Mouse (Mus musculus) embryonic facial prominence, embryonic 11.5 days (tissue): ENCODE data around the gene Sema6d. TPM values are rescaled to one million over a fixed set of nuclear protein-coding genes. Genes with fewer than 3 reads are reported as not detected.
A peak's percentile ranks its signal among the peaks of the same experiment; 100 is the strongest.

Experiments used
- ATAC-seq: fragments of 200-750 bp; cut with Nextera tagmentation; replicated peaks from 2 replicates; pipeline ENCODE4 v1.8.0; 2017; ENCODE audit warnings: low read depth; ENCODE audit not compliant: insufficient number of reproducible peaks, low FRiP score, low TSS enrichment
- DNase-seq: peaks from one replicate; pipeline ENCODE4 v3.0.0-alpha.2; 2015; ENCODE audit warnings: low spot score
- H3K27ac ChIP-seq: fragments of 300-500 bp; sonication (generic); replicated peaks from 2 replicates; pipeline ENCODE4 v1.5.1; 2014; ENCODE audit warnings: mild to moderate bottlenecking, low read depth, low read length, control low read depth
- H3K27me3 ChIP-seq: fragments of 300-500 bp; sonication (generic); 2 replicates; pipeline ENCODE4 v1.6.1; 2014; ENCODE audit warnings: mild to moderate bottlenecking, low read length, moderate library complexity, mixed read lengths; ENCODE audit not compliant: control insufficient read depth, insufficient read depth
- H3K36me3 ChIP-seq: fragments of 300-500 bp; sonication (generic); replicated peaks from 2 replicates; pipeline ENCODE4 v1.6.1; 2014; ENCODE audit warnings: low read depth, mild to moderate bottlenecking, low read length, moderate library complexity, mixed read lengths; ENCODE audit not compliant: control insufficient read depth, insufficient read depth
- H3K4me1 ChIP-seq: fragments of 300-500 bp; sonication (generic); 2 replicates; pipeline ENCODE4 v1.6.1; 2014; ENCODE audit warnings: low read length, mixed read lengths; ENCODE audit not compliant: control insufficient read depth, insufficient read depth
- H3K4me2 ChIP-seq: fragments of 300-500 bp; sonication (generic); 2 replicates; pipeline ENCODE4 v1.6.1; 2014; ENCODE audit warnings: low read depth, mild to moderate bottlenecking, control low read depth, low read length, moderate library complexity
- H3K4me3 ChIP-seq: fragments of 300-500 bp; sonication (generic); 2 replicates; pipeline ENCODE4 v1.5.1; 2014; ENCODE audit warnings: low read depth, low read length, control low read depth
- H3K9ac ChIP-seq: fragments of 300-500 bp; sonication (generic); replicated peaks from 2 replicates; pipeline ENCODE4 v1.6.1; 2014; ENCODE audit warnings: mild to moderate bottlenecking, control low read depth, low read length
- H3K9me3 ChIP-seq: fragments of 300-500 bp; sonication (generic); replicated peaks from 2 replicates; pipeline ENCODE4 v1.6.1; 2016; ENCODE audit warnings: mild to moderate bottlenecking, low read length, inconsistent platforms, mixed read lengths; ENCODE audit not compliant: control insufficient read depth
- WGBS: fragments of 180-500 bp; shearing (Covaris S2); extraction: QIAGEN DNeasy Blood & Tissue Kit; methylation state at CpG from one replicate; pipeline ENCODE4 v1.1.7; 2014; 5-methylcytosine and 5-hydroxymethylcytosine counted together
- polyA plus RNA-seq: library from polyadenylated mRNA; unstranded; fragments of >200 nt; fragmentation: Nextera tagmentation; extraction: Ambion mirVana; gene quantifications from 2 replicates; pipeline ENCODE4 v1.2.1, GENCODE M21; 2014

The Sema6d gene
- polyA plus RNA-seq, 1 experiment from 2014 or later, result 10.5 TPM

- Histone ChIP-seq H3K27ac (no peak overlapping the region), H3K4me3 (no peak overlapping the region), H3K36me3 (no peaks in the 10 kb centered on the region), H3K27me3 (no peaks in the 10 kb centered on the region), H3K4me1 (no peaks in the 10 kb centered on the region), H3K9me3 (no peaks in the 10 kb centered on the region), H3K9ac (no peak overlapping the region), H3K4me2 (no peak overlapping the region)
- DNase-seq (no peak), ATAC-seq (no peak)
- WGBS, result 34% methylated on average over 1 of the region's 1 CpGs
Observed at GRCm38 (mm10) chr2:124176265-124176664, 86.5 kb downstream of the Sema6d start.

- Histone ChIP-seq H3K4me3 (no peak overlapping the region), H3K4me2 (no peak overlapping the region), H3K27ac (no peak overlapping the region), H3K9me3 (no peaks in the 10 kb centered on the region), H3K4me1 (no peaks in the 10 kb centered on the region), H3K9ac (no peak overlapping the region), H3K36me3 (no peaks in the 10 kb centered on the region), H3K27me3 (no peaks in the 10 kb centered on the region)
- DNase-seq (no peak), ATAC-seq (no peak)
- 67% methylated on average over 4 of the region's 4 CpGs for WGBS
Observed at GRCm38 (mm10) chr2:124176711-124177169, 87.0 kb downstream of the Sema6d start.

- H3K9me3 ChIP-seq, result no peaks in the 10 kb centered on the region
- H3K36me3 ChIP-seq, result no peaks in the 10 kb centered on the region
- no peak overlapping the region for H3K4me2 ChIP-seq
- H3K27ac ChIP-seq, result no peak overlapping the region
- H3K9ac ChIP-seq, result no peak overlapping the region
- no peaks in the 10 kb centered on the region for H3K4me1 ChIP-seq
- ATAC-seq (no peak), DNase-seq (no peak)
- WGBS, result 83% methylated on average over 2 of the region's 2 CpGs
- no peaks in the 10 kb centered on the region for H3K27me3 ChIP-seq
- no peak overlapping the region for H3K4me3 ChIP-seq
Observed at GRCm38 (mm10) chr2:124189271-124189670, 99.5 kb downstream of the Sema6d start.

GRCm38 (mm10) chr2:124194041-124194440 lies 104.3 kb downstream of the Sema6d start:
- WGBS, result 91% methylated on average over 5 of the region's 5 CpGs
- Histone ChIP-seq H3K4me2 (no peak overlapping the region), H3K27ac (no peak overlapping the region), H3K27me3 (no peaks in the 10 kb centered on the region), H3K4me1 (no peaks in the 10 kb centered on the region), H3K4me3 (no peak overlapping the region), H3K9ac (no peak overlapping the region), H3K36me3 (no peaks in the 10 kb centered on the region), H3K9me3 (no peaks in the 10 kb centered on the region)
- no peak for DNase-seq
- ATAC-seq, result no peak

GRCm38 (mm10) chr2:124201493-124201892 lies 111.7 kb downstream of the Sema6d start:
- Histone ChIP-seq H3K36me3 (no peaks in the 10 kb centered on the region), H3K4me2 (no peak overlapping the region), H3K4me1 (no peaks in the 10 kb centered on the region), H3K27me3 (no peaks in the 10 kb centered on the region), H3K9ac (no peak overlapping the region), H3K9me3 (no peaks in the 10 kb centered on the region), H3K4me3 (no peak overlapping the region), H3K27ac (no peak overlapping the region)
- DNase-seq (no peak), ATAC-seq (no peak)
- 90% methylated on average over 5 of the region's 5 CpGs for WGBS

GRCm38 (mm10) chr2:124202475-124202990 lies 112.8 kb downstream of the Sema6d start:
- no peak overlapping the region for H3K4me2 ChIP-seq
- peak; percentile 15 for DNase-seq
- no peak for ATAC-seq
- no peak overlapping the region for H3K9ac ChIP-seq
- 37% methylated on average over 4 of the region's 4 CpGs for WGBS
- no peaks in the 10 kb centered on the region for H3K4me1 ChIP-seq
- no peaks in the 10 kb centered on the region for H3K27me3 ChIP-seq
- no peak overlapping the region for H3K27ac ChIP-seq
- H3K36me3 ChIP-seq, result no peaks in the 10 kb centered on the region
- H3K9me3 ChIP-seq, result no peaks in the 10 kb centered on the region
- no peak overlapping the region for H3K4me3 ChIP-seq

GRCm38 (mm10) chr2:124205811-124206210 lies 116.0 kb downstream of the Sema6d start:
- no peaks in the 10 kb centered on the region for H3K4me1 ChIP-seq
- DNase-seq, result no peak
- H3K9ac ChIP-seq, result no peak overlapping the region
- no peaks in the 10 kb centered on the region for H3K27me3 ChIP-seq
- ATAC-seq, result no peak
- no peak overlapping the region for H3K4me2 ChIP-seq
- WGBS, result 76% methylated on average over 5 of the region's 5 CpGs
- H3K27ac ChIP-seq, result no peak overlapping the region
- no peaks in the 10 kb centered on the region for H3K36me3 ChIP-seq
- H3K4me3 ChIP-seq, result no peak overlapping the region
- H3K9me3 ChIP-seq, result no peaks in the 10 kb centered on the region

GRCm38 (mm10) chr2:124208251-124208650 lies 118.5 kb downstream of the Sema6d start:
- WGBS, result 75% methylated on average over 2 of the region's 2 CpGs
- DNase-seq, result no peak

More at GRCm38 (mm10) chr2:124208251-124208650, 118.5 kb downstream of the Sema6d start:
- no peak for ATAC-seq
- Histone ChIP-seq H3K36me3 (no peaks in the 10 kb centered on the region), H3K4me1 (no peaks in the 10 kb centered on the region), H3K4me3 (no peak overlapping the region), H3K4me2 (no peak overlapping the region), H3K9ac (no peak overlapping the region), H3K27ac (no peak overlapping the region), H3K9me3 (no peaks in the 10 kb centered on the region), H3K27me3 (no peaks in the 10 kb centered on the region)
